Mouse (Mus musculus) liver, embryonic 12.5 days (tissue): ENCODE data around the gene Rnf114. TPM values are rescaled to one million over a fixed set of nuclear protein-coding genes. Genes with fewer than 3 reads are reported as not detected.
A peak's percentile ranks its signal among the peaks of the same experiment; 100 is the strongest.

Source experiments
- ATAC-seq: fragments of 200-750 bp; cut with Nextera tagmentation; 2 replicates; pipeline ENCODE4 v1.8.0; 2017; ENCODE audit warnings: moderate number of reproducible peaks, mild to moderate bottlenecking, moderate library complexity
- H3K27ac ChIP-seq: fragments of 300-500 bp; sonication (generic); 2 replicates; pipeline ENCODE4 v1.5.1; 2016; ENCODE audit warnings: mild to moderate bottlenecking
- H3K27me3 ChIP-seq: fragments of 300-500 bp; sonication (generic); replicated peaks from 2 replicates; pipeline ENCODE4 v1.6.1; 2016; ENCODE audit warnings: mild to moderate bottlenecking, moderate library complexity
- H3K36me3 ChIP-seq: fragments of 300-500 bp; sonication (generic); 2 replicates; pipeline ENCODE4 v1.6.1; 2016; ENCODE audit warnings: mild to moderate bottlenecking, moderate library complexity
- H3K4me1 ChIP-seq: fragments of 300-500 bp; sonication (generic); 2 replicates; pipeline ENCODE4 v1.6.1; 2016
- H3K4me2 ChIP-seq: fragments of 300-500 bp; sonication (generic); 2 replicates; pipeline ENCODE4 v1.6.1; 2016; ENCODE audit warnings: mild to moderate bottlenecking, moderate library complexity
- H3K4me3 ChIP-seq: fragments of 300-500 bp; sonication (generic); 2 replicates; pipeline ENCODE4 v1.5.1; 2016; ENCODE audit warnings: mild to moderate bottlenecking, moderate library complexity
- H3K9ac ChIP-seq: fragments of 300-500 bp; sonication (generic); 2 replicates; pipeline ENCODE4 v1.6.1; 2016; ENCODE audit warnings: mild to moderate bottlenecking, moderate library complexity
- H3K9me3 ChIP-seq: fragments of 300-500 bp; sonication (generic); replicated peaks from 2 replicates; pipeline ENCODE4 v1.6.1; 2016; ENCODE audit warnings: mild to moderate bottlenecking, moderate library complexity
- WGBS: fragments of 180-500 bp; shearing (Covaris S2); methylation state at CpG from one replicate; pipeline ENCODE4 v1.1.7; 2016; ENCODE audit not compliant: insufficient replicate concordance; 5-methylcytosine and 5-hydroxymethylcytosine counted together
- polyA plus RNA-seq: library from polyadenylated mRNA; unstranded; fragments of >200 nt; fragmentation: Nextera tagmentation; extraction: Ambion mirVana; gene quantifications from 2 replicates; pipeline ENCODE4 v1.2.1, GENCODE M21; 2016

Rnf114 gene
- polyA plus RNA-seq, result 37.6 and 37.9 TPM in 2 replicates

DNA sequence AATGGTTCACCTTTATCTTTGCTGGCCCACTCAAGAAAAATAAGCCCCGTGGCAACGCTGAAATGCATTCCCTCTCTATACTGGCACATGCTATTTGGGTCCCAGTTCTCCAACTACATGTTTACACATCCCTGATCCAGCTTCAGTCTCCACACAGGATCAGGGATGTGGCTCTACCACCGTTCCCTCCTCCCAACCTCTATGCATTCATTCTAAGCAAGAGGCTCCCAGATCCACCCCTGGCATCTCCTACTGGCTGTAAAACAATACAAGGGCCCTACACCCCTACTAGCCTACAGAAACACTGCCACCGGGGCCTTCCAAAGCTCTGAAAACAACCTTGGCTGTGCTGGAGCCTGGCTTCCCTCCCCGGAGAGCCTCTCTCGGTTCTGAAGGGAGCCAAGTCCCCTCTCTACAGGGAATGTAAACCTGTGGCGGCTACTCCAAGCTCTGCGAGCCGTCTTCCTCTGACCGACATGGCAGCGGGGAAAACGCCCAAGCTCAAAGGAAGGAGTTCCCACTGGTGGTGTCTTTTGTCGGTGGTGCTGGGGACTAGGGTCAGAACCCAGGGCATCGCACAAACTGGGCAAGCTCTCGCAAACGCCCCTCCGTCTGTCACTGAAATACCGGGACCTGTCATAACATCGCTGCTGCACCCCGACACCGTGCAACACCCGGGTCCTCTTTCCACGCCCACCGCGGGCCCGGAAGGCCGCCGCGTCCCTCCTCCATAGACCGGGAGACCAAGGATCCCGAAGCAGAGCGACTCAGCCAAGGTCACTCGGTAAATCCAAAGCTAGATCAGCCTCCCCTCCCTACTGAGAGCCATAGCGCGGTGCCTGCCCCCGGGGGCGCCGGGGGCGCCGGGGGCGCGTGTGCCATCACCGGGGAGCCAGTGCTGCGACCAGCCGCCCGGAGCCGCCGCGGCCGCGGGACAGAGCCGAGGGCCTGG, at the start of gene Rnf114:
TSS of gene Rnf114 (plus strand) at position 889 of the 952 bp plus-strand sequence.
- Histone ChIP-seq H3K27ac (peak within 1 kb of the TSS; percentile 95), H3K36me3 (peaks cover 24% of the 10 kb centered on the region), H3K4me3 (peak within 1 kb of the TSS; percentile 99), H3K4me1 (peaks cover 35% of the 10 kb centered on the region), H3K9me3 (no peaks in the 10 kb centered on the region), H3K4me2 (peak within 1 kb of the TSS; percentile 88), H3K27me3 (no peaks in the 10 kb centered on the region), H3K9ac (peak within 1 kb of the TSS; percentile 96)
- peak; percentile 71 for ATAC-seq
- WGBS, result 2% methylated on average over 52 of the region's 52 CpGs

DNA sequence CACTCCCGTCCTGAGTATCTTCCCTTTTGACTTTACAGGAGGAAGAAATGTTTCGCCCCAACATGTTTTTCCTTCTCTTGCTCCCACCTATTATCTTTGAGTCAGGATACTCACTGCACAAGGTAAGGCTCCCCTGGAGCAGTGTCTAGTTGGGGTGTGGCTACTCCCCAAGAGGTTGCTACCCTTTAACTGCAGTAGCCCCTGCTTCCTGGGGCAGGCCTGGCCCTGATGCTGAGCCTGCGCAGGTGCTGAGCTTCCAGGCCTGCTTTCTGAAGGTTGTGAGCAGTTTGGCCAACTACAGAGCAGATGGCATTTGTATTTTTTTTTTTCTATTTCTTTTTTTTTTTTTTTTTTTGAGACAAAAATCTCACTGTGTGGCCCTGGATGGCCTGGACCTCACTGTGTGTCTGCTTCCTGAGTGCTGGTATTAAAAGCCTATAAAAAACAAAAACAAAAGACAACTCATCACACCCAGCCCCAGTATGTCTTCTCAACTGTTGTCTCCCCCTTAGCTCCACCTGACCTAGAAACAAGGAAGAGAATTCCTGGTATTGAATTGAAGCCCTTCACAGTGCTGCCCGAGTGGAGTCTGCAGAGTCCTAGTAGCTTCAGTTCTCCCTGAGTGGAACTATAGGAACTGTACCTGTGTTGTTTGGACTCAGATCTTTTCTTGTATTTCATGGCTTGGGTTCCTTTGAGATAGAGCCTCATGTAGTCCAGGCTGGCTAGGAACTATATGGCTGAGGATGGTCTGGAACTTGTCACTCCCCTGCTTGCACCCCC, 48.8 kb upstream of the Rnf114 start:
- Histone ChIP-seq H3K9ac (no peak overlapping the region), H3K4me2 (no peak overlapping the region), H3K27me3 (no peaks in the 10 kb centered on the region), H3K9me3 (no peaks in the 10 kb centered on the region), H3K4me3 (no peak overlapping the region), H3K36me3 (peaks cover 96% of the 10 kb centered on the region), H3K27ac (no peak overlapping the region), H3K4me1 (peaks cover 41% of the 10 kb centered on the region)
- ATAC-seq, result no peak
- WGBS, result 92% methylated on average over 4 of the region's 4 CpGs

DNA sequence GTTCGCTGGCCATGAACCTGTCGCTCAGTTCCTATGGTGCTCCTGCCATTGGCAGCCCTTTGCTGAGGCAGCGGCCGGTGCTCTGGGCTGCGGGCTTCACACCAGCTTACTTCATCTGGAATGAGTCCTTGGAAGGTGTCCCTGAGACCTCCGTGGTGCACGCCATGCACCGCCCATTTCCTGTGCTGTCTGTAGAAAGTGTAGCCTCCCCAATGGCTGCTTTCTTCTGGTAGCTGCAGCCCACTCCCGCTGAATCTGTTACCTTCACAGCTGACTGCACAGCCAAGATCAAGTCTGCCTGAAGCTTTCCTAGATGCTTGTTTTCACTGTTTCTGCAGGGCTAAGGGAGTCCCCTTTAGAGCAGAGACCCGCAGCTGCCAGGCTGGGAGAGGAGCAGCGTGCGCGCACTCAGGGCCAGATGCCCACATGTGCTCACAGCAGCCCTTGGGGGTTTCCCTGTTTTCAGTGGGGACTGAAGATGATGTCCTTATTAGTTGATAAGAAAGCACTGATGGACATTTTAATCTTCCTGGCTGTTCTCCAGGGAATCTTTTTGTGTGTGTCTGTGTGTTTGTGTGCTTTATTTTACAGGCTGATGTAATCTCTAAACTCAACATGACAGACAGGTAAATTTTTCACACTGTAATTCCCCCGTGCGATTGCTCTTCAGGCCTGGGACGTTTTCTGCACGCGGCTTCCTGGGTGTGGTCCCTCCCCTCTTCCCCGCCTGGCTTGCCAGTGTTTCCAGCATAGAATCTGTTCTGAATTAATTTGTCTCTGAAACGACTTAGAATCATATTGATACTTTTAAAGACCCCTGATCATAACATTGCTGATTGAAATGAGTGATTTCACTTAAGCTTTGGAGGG, 46.3 kb upstream of the Rnf114 start:
- 65% methylated on average over 20 of the region's 20 CpGs for WGBS

DNA sequence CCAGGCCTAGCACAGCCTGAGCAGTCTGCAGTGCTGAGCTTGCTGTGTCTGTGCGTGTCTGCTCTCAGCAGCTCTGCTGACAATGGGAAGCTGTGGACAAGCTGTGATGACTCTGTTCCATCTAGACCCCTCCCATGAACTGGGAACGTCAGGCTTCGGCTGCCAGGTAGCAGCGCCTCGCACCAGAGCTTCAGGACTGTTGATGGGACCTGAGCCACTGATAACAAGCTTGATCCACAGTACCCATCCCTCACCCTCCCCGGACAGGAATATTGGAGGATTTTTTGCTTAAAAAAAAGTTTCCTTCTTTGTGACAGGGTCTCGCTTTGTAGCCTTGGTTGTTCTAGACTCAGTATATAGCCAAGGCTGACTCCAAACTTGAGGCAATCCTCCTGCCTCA, 45.2 kb upstream of the Rnf114 start:
- H3K27me3 ChIP-seq, result no peaks in the 10 kb centered on the region

More for the DNA sequence above, 46.3 kb upstream of the Rnf114 start:
- peak overlapping the region; percentile 22; the same call in 1 of the 2 replicates for H3K9ac ChIP-seq
- no peak overlapping the region for H3K4me3 ChIP-seq
- peaks cover 96% of the 10 kb centered on the region for H3K36me3 ChIP-seq
- H3K9me3 ChIP-seq, result no peaks in the 10 kb centered on the region
- peaks cover 52% of the 10 kb centered on the region for H3K4me1 ChIP-seq
- H3K27me3 ChIP-seq, result no peaks in the 10 kb centered on the region
- H3K27ac ChIP-seq, result peak overlapping the region; percentile 92
- no peak overlapping the region for H3K4me2 ChIP-seq
- ATAC-seq, result no peak

DNA sequence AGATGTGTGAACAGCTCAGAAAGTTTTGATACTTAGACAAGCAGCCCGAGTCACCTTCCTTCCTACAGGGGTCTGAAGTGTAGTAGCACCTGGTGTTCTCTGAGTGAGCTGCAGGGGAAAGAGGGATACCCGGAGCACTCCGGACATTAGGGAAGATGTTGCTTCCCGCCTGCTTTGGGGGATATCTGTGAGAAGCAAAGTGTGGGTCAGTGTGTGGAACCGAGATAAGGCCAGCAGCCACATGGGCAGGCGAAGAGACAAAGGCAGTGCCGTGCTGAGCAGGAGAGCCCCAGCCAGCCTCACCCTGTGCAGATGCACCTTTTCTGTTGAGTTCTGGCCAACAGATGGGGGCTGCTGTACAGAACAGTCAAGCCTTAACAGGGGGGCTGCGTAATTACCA, 44.8 kb upstream of the Rnf114 start:
- Histone ChIP-seq H3K4me3 (0 out of 2 replicates have a peak overlapping the region, but pooled peaks have one; percentile 16), H3K27ac (peak overlapping the region; percentile 92)
- 31% methylated on average over 8 of the region's 8 CpGs for WGBS

More for the DNA sequence above, 45.2 kb upstream of the Rnf114 start:
- H3K4me1 ChIP-seq, result peaks cover 52% of the 10 kb centered on the region
- peak overlapping the region; percentile 53 for H3K4me2 ChIP-seq
- H3K27ac ChIP-seq, result peak overlapping the region; percentile 92
- no peak overlapping the region for H3K4me3 ChIP-seq
- peak overlapping the region; percentile 63 for H3K9ac ChIP-seq
- no peaks in the 10 kb centered on the region for H3K9me3 ChIP-seq
- peaks cover 92% of the 10 kb centered on the region for H3K36me3 ChIP-seq
- ATAC-seq, result peak; percentile 78
- 53% methylated on average over 7 of the region's 7 CpGs for WGBS

DNA sequence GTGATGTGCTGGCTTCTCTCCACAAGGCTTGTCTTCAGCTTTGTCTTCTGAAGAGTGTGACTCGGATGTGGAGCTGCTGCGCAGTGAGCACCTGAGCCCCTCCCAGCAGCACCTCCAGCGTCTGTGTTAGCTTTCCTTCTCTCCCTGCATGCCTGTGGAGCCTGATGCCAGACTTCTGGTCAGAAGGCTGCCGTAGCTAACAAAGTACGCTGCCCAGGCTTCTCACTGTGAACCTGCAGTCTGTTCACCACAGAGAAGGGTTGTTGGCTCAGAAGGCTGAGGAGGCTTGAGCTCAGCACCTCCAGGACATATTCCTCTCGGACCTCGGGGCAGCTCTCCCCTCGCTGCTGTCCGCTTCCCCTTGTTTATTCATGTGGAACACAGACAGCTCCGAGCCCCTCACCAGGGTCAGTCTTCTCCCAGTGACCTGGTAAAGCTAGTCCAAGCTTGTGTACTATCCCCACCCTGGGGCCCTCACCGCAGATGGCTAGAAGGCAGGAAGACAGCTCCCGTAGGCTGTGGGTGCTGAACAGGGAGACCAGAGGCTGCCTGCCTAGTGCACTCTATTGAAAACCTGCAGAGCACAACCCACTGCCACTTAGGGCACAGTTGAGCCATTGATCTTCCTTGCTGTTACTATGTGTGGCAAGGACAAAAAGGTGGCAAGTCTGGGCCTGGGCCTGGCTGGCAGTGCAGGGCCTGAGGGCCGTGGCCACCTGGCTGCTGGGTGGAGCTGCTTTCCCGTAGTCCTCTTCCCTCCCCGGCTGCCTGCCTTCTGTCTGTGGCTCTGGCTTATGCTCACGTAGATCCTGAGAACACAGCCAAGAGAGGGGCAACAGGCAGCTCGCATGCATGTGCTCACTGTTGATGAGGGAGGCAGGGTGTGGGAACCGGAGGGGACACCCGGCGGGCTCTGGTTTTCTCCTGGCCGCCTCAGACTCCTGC, 42.8 kb upstream of the Rnf114 start:
- Histone ChIP-seq H3K36me3 (peaks cover 92% of the 10 kb centered on the region), H3K27ac (peak overlapping the region; percentile 49), H3K4me1 (peaks cover 52% of the 10 kb centered on the region), H3K27me3 (no peaks in the 10 kb centered on the region), H3K9me3 (no peaks in the 10 kb centered on the region), H3K4me2 (no peak overlapping the region), H3K9ac (no peak overlapping the region), H3K4me3 (no peak overlapping the region)
- 85% methylated on average over 21 of the region's 21 CpGs for WGBS
- no peak for ATAC-seq

More for the DNA sequence above, 44.8 kb upstream of the Rnf114 start:
- Histone ChIP-seq H3K4me1 (peaks cover 52% of the 10 kb centered on the region), H3K9me3 (no peaks in the 10 kb centered on the region), H3K4me2 (peak overlapping the region; percentile 53), H3K9ac (peak overlapping the region; percentile 63), H3K36me3 (peaks cover 92% of the 10 kb centered on the region), H3K27me3 (no peaks in the 10 kb centered on the region)
- ATAC-seq, result peak; percentile 98

DNA sequence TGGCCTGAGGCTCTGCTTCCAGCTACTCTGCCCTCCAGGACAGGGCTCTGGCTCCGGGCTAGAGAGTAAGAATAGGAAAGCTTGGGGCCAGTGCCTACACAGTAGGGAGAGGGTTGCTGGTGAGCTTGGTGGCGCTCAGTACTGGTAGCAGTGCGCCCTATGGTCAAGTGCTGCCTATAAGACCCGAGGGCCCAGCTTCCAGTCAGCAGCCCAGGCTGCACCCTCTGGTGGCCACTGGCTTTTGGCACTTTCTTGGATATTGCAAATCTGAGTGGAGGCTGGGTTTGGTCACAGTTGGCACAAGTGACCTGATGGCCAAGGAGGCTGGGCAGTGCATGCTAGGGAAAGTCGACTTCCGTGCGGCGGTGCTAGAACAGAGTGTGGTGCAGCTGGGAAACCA, 41.8 kb upstream of the Rnf114 start:
- no peak for ATAC-seq
- 90% methylated on average over 8 of the region's 8 CpGs for WGBS
- no peak overlapping the region for H3K4me3 ChIP-seq

DNA sequence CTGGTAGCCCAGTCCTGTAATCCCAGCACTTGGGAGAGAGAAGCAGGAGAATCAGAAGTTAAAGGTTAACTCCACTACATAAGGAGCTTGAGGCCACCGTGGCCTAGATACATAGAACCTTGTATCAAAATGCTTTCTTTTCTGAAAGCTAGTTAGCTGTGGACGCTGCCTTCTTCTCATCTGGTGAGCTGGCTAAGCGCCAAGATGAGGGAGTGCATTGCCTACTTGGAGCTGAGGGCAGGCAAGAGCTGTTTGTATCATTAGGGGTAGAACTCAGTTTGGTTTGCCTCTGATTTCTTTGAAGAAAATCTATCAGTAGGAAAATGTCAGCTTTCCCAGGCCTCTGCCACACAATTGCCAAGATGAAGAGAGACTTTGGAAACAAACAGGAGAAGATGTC, 38.6 kb upstream of the Rnf114 start:
- H3K27ac ChIP-seq, result no peak overlapping the region
- ATAC-seq, result no peak
- 0 out of 2 replicates have a peak overlapping the region, but pooled peaks have one; percentile 3 for H3K9ac ChIP-seq
- no peak overlapping the region for H3K4me3 ChIP-seq
- H3K36me3 ChIP-seq, result peaks cover 95% of the 10 kb centered on the region
- H3K9me3 ChIP-seq, result no peaks in the 10 kb centered on the region
- 80% methylated on average over 3 of the region's 3 CpGs for WGBS
- H3K4me1 ChIP-seq, result peaks cover 10% of the 10 kb centered on the region
- no peaks in the 10 kb centered on the region for H3K27me3 ChIP-seq
- H3K4me2 ChIP-seq, result no peak overlapping the region

More for the DNA sequence above, 41.8 kb upstream of the Rnf114 start:
- no peaks in the 10 kb centered on the region for H3K9me3 ChIP-seq
- H3K4me1 ChIP-seq, result peaks cover 41% of the 10 kb centered on the region
- peaks cover 91% of the 10 kb centered on the region for H3K36me3 ChIP-seq
- H3K4me2 ChIP-seq, result no peak overlapping the region
- H3K9ac ChIP-seq, result no peak overlapping the region
- H3K27ac ChIP-seq, result no peak overlapping the region
- H3K27me3 ChIP-seq, result no peaks in the 10 kb centered on the region

DNA sequence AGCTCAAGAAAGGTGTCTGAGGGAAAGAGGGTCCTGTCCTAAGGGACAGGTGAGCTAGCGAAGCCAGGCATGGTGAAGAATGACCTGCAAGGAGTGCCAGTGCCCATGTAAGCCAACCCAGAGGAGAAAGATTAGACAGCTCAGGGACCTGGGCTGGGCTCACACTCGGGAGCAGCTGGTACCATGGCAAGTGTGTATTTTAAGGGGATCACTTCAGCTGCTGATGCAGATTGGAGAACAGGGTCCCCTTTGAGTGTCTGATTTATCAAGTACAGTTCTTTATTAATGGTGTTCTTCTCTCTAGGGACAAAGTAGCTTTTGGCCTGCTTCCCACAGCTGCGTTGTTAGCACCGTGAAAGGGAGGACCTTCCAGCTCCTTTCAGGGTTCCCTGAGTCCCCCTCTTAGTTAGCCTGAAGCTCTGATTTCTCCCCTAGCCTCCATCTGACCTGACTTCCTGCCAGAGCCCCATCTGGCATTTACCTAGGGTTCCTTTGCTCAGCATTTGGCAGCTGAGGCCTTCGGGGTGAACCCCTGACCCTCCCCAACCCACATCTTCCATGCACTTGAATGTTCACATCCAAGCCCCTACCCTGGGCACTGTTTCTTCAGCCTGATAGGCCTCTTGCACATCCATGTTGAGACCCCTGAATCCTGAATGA, 36.0 kb upstream of the Rnf114 start:
- H3K4me3 ChIP-seq, result no peak overlapping the region
- no peaks in the 10 kb centered on the region for H3K27me3 ChIP-seq
- H3K27ac ChIP-seq, result no peak overlapping the region
- 86% methylated on average over 5 of the region's 5 CpGs for WGBS
- H3K9me3 ChIP-seq, result no peaks in the 10 kb centered on the region
- H3K36me3 ChIP-seq, result peaks cover 95% of the 10 kb centered on the region
- no peak overlapping the region for H3K9ac ChIP-seq
- ATAC-seq, result no peak
- no peaks in the 10 kb centered on the region; the same call in 1 of the 2 replicates for H3K4me1 ChIP-seq
- H3K4me2 ChIP-seq, result no peak overlapping the region

DNA sequence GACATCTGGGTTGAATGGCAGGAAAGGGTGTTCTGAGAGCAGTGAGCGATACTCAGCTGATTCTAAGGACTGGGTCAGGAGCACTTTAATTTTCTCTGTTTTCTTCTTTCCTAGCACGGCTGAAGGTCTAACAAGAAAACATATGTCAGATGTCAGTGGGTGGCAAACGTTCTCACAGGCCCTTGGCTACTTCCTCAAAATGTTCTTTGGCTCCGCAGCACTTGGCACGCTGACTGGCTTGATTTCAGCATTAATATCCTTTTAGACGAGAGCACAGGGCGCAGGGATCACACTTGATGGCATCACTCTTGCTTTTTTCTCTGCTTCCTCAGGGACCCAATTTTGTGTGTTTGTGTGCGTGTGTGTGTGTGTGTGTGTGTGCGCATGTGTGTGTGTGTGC, 35.2 kb upstream of the Rnf114 start:
- Histone ChIP-seq H3K4me1 (no peaks in the 10 kb centered on the region; the same call in 1 of the 2 replicates), H3K36me3 (peaks cover 96% of the 10 kb centered on the region), H3K4me2 (no peak overlapping the region), H3K9ac (no peak overlapping the region), H3K9me3 (no peaks in the 10 kb centered on the region), H3K27ac (no peak overlapping the region), H3K27me3 (no peaks in the 10 kb centered on the region), H3K4me3 (no peak overlapping the region)
- no peak for ATAC-seq
- WGBS, result 76% methylated on average over 9 of the region's 9 CpGs
